Mouse (Mus musculus) stomach, embryonic 15.5 days (tissue): ENCODE results near the gene Arnt2. TPM values are rescaled to one million over a fixed set of nuclear protein-coding genes. Genes with fewer than 3 reads are reported as not detected.

Experiments
- ATAC-seq: fragments of 200-750 bp; cut with Nextera tagmentation; 2 replicates; pipeline ENCODE4 v1.8.0; 2017; ENCODE audit warnings: low read depth, moderate number of reproducible peaks, moderate TSS enrichment; ENCODE audit not compliant: insufficient read depth, low FRiP score
- H3K27ac ChIP-seq: fragments of 300-500 bp; sonication (generic); 2 replicates; pipeline ENCODE4 v1.5.1; 2015; ENCODE audit warnings: mild to moderate bottlenecking, inconsistent platforms
- H3K27me3 ChIP-seq: fragments of 300-500 bp; sonication (generic); replicated peaks from 2 replicates; pipeline ENCODE4 v1.6.1; 2015; ENCODE audit warnings: inconsistent platforms
- H3K36me3 ChIP-seq: fragments of 300-500 bp; sonication (generic); 2 replicates; pipeline ENCODE4 v1.6.1; 2015; ENCODE audit warnings: inconsistent platforms
- H3K4me1 ChIP-seq: fragments of 300-500 bp; sonication (generic); 2 replicates; pipeline ENCODE4 v1.6.1; 2015; ENCODE audit warnings: inconsistent platforms
- H3K4me2 ChIP-seq: fragments of 300-500 bp; sonication (generic); 2 replicates; pipeline ENCODE4 v1.6.1; 2015; ENCODE audit warnings: mild to moderate bottlenecking, inconsistent platforms
- H3K4me3 ChIP-seq: fragments of 300-500 bp; sonication (generic); replicated peaks from 2 replicates; pipeline ENCODE4 v1.5.1; 2015; ENCODE audit warnings: inconsistent platforms
- H3K9ac ChIP-seq: fragments of 300-500 bp; sonication (generic); 2 replicates; pipeline ENCODE4 v1.6.1; 2015; ENCODE audit warnings: inconsistent platforms
- H3K9me3 ChIP-seq: fragments of 300-500 bp; sonication (generic); 2 replicates; pipeline ENCODE4 v1.6.1; 2016; ENCODE audit warnings: inconsistent platforms
- WGBS: fragments of 180-500 bp; shearing (Covaris S2); methylation state at CpG from one replicate; pipeline ENCODE4 v1.1.7; 2015; 5-methylcytosine and 5-hydroxymethylcytosine counted together
- polyA plus RNA-seq: library from polyadenylated mRNA; unstranded; fragments of >200 nt; fragmentation: Nextera tagmentation; extraction: Ambion mirVana; gene quantifications from 2 replicates; pipeline ENCODE4 v1.2.1, GENCODE M21; 2015

Gene Arnt2
- polyA plus RNA-seq, 1 experiment from 2014 or later, result 3.6 TPM

DNA sequence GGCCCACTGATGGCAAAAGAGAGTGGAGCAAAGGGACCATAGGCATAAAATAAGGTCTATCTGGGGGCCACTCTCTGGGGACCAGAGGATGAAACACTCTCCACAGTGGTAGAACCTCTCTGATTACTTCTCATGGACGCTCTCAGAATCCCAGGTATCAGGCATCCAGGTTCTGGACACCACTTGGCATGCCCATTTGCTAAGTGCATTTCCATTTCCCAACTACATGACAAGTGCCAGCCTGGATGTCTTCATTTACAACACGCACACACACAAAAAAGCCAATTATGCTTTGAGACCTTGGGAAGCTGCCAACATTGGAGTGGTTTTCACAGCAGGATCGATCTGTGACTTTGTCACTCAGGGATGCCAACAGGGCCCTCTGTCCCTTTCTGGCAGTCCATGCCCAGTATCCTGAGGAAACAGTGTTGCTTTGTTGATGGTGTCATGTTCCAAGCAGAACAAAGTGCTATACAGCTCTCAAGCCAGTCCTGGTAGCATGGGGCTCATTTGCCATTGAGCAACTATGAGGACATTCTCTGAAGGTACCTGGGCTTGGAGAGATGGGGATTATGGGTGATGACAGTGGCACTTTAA, 102.5 kb downstream of the Arnt2 start:
- ATAC-seq, result no peak
- H3K9me3 ChIP-seq, result no peaks in the 10 kb centered on the region

DNA sequence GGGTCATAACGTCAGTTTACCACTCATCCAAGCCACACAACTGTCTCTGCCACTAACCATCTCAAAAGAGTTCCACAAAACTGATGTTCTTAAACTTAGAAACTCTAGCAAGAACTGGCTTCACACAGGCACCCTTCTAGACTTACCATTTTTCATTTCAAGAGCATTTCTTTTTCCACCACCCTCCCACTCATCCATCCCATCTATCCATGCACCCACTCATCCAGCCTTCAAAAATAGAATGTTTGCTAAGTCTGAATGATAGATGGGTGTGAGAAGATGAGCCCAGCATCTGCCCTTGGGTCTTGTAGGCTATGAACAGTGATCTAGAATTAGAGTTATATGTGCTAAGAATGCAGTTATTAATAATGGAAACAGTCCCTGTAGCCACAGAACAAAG, 109.7 kb downstream of the Arnt2 start:
- Histone ChIP-seq H3K27ac (no peak overlapping the region), H3K4me2 (no peak overlapping the region), H3K36me3 (no peaks in the 10 kb centered on the region), H3K4me3 (no peak overlapping the region), H3K9ac (no peak overlapping the region), H3K27me3 (no peaks in the 10 kb centered on the region), H3K4me1 (no peaks in the 10 kb centered on the region), H3K9me3 (no peaks in the 10 kb centered on the region)
- 88% methylated on average over 1 of the region's 1 CpGs for WGBS
- no peak for ATAC-seq

More for the DNA sequence above, 102.5 kb downstream of the Arnt2 start:
- no peak overlapping the region for H3K4me3 ChIP-seq
- H3K9ac ChIP-seq, result no peak overlapping the region
- WGBS, result 86% methylated on average over 3 of the region's 3 CpGs
- no peak overlapping the region for H3K27ac ChIP-seq
- H3K4me1 ChIP-seq, result no peaks in the 10 kb centered on the region
- no peaks in the 10 kb centered on the region for H3K27me3 ChIP-seq
- no peaks in the 10 kb centered on the region for H3K36me3 ChIP-seq
- no peak overlapping the region for H3K4me2 ChIP-seq

DNA sequence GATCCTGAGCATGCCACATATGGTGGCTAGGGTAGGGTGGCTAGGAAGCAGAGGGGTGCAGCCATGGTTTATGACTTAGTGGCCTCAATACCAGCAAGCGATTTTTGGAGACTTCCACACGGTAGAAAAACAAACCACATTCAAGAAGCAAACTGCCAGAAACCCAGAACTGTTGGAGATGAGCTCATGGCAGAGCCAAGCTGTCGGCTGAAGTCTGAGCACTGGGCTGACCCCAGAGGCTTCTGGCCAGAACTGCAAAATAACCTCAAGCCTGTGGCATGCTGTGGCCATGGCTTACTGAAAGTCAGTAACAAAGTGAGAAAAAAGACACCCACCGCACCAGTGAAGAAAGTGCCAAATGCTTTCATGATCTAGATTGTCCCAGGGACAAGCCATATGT, 110.4 kb downstream of the Arnt2 start:
- Histone ChIP-seq H3K9ac (no peak overlapping the region), H3K36me3 (no peaks in the 10 kb centered on the region), H3K4me3 (no peak overlapping the region), H3K9me3 (no peaks in the 10 kb centered on the region), H3K27me3 (no peaks in the 10 kb centered on the region), H3K27ac (no peak overlapping the region), H3K4me1 (no peaks in the 10 kb centered on the region), H3K4me2 (no peak overlapping the region)
- ATAC-seq, result no peak
- WGBS, result 83% methylated on average over 4 of the region's 4 CpGs

DNA sequence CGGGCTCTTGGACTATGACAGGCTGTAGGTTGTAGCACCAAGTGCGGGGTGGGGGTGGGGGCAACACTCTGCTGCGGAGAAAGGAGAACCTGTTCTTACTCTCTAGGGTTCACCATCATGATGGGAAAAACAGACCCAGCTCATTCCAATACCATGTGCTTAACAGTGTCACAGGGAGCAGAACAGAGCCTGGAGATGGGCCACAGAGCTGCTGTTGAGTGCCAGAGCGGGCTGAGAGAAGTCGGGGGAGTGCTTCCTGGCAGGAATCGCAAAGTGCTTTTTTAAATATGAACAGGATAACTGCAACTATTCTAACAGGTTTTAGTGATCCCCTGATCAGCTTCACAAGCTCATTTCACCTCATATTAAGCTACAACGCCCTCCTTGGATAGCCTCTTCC, 116.9 kb downstream of the Arnt2 start:
- H3K9ac ChIP-seq, result no peak overlapping the region
- ATAC-seq, result no peak
- H3K27ac ChIP-seq, result no peak overlapping the region
- H3K4me2 ChIP-seq, result no peak overlapping the region
- H3K4me3 ChIP-seq, result no peak overlapping the region
- no peaks in the 10 kb centered on the region for H3K4me1 ChIP-seq
- no peaks in the 10 kb centered on the region; the same call in 1 of the 2 replicates for H3K36me3 ChIP-seq
- H3K9me3 ChIP-seq, result no peaks in the 10 kb centered on the region
- no peaks in the 10 kb centered on the region for H3K27me3 ChIP-seq
- WGBS, result 75% methylated on average over 7 of the region's 7 CpGs

DNA sequence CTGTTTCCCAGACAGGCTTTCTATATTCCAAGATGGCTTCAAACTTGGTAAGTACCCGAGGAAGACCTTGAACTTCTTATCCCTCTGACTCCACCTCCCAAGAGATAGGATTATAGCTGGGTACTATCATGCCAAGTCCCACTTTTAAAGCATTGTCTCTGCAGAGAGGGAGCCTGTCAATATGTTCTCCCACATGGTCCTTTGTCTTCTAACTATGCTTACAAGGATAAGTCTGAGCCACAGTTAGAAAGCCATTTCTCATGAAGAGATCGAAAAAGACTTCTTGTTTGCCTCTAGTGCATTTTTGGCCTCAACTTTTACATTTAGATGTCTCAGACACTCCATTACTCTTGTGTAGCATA, 122.8 kb downstream of the Arnt2 start:
- Histone ChIP-seq H3K27me3 (no peaks in the 10 kb centered on the region), H3K4me1 (no peaks in the 10 kb centered on the region), H3K9me3 (no peaks in the 10 kb centered on the region), H3K4me3 (no peak overlapping the region), H3K36me3 (no peaks in the 10 kb centered on the region; the same call in 1 of the 2 replicates), H3K4me2 (no peak overlapping the region), H3K9ac (no peak overlapping the region), H3K27ac (no peak overlapping the region)
- ATAC-seq, result no peak
- WGBS, result 78% methylated on average over 2 of the region's 2 CpGs

DNA sequence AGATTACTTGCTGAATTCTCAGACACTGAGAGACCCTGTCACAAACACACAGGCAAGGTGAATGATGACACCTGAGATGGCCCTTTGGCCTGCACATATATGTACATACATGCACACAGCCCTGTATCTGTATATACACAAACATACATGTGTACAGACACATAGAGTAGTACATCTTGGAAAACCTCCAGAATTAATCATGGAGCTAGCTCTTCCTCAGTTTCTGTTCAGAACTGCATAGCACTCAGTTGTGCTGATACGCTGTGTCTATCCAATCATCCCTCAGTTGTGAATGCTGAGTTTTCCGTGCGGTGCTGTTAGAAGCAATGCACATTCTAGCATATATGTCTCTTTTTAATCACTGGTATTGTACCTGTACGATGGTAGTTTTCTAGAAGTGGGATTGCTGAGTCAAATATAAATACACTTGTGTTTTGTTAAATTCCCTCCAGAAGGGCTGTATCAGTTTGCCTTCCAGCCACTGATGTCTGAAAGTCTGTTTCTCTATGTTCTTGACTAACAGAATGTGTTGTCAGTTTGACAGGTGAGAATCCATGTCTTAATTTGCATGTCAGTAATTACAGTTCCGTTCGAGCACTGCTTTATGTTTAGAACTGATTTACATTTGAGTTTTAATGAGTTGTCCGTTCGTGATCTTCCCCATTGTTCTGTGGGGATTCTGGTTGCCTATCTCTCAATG, 123.3 kb downstream of the Arnt2 start:
- Histone ChIP-seq H3K27ac (no peak overlapping the region), H3K9me3 (no peaks in the 10 kb centered on the region), H3K27me3 (no peaks in the 10 kb centered on the region), H3K4me3 (no peak overlapping the region), H3K36me3 (no peaks in the 10 kb centered on the region; the same call in 1 of the 2 replicates), H3K4me2 (no peak overlapping the region), H3K4me1 (no peaks in the 10 kb centered on the region), H3K9ac (no peak overlapping the region)
- WGBS, result 90% methylated on average over 8 of the region's 8 CpGs
- no peak for ATAC-seq

DNA sequence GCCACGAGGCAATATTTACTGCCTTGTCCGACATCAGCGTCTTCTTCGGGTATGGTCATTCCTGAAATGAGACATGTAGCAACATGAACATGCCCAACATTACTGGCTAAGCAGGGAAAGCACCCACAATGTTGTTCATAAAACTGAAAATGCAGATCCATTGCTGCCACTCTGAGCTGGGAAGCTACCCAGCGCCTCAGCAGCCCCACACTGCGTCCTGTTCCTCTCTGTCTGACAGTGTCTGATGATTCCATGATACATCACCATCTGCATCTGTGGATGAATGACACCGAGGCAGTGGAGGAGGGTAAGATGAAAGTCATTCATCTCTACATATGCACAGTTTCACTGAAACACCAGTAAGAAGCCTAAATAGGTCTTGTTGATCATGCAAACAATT, 124.2 kb downstream of the Arnt2 start:
- Histone ChIP-seq H3K9me3 (no peaks in the 10 kb centered on the region), H3K4me2 (no peak overlapping the region), H3K27me3 (no peaks in the 10 kb centered on the region), H3K36me3 (no peaks in the 10 kb centered on the region; the same call in 1 of the 2 replicates), H3K27ac (no peak overlapping the region), H3K4me1 (no peaks in the 10 kb centered on the region), H3K9ac (no peak overlapping the region), H3K4me3 (no peak overlapping the region)
- no peak for ATAC-seq
- WGBS, result 89% methylated on average over 7 of the region's 7 CpGs

DNA sequence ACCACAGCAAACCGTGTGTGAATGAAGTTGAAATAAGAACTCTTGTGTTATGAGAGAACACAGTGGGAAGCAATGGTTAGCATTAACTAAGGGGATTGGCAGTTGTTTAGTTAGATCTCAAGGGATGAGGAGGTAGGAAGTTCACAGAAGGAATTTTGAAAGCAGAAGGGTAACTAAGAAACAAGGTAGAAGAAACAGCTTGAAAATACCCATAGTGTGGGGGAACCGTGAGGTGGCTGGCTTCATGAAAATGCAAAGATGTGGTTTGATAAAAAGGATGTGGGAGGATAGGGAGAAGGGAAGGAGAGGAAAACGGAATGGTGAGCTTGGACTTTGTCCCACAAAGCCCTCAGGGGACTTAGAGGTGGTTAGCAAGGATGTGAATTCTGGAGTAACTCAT, 125.0 kb downstream of the Arnt2 start:
- Histone ChIP-seq H3K9ac (no peak overlapping the region), H3K27ac (no peak overlapping the region), H3K27me3 (no peaks in the 10 kb centered on the region), H3K4me3 (no peak overlapping the region), H3K36me3 (no peaks in the 10 kb centered on the region; the same call in 1 of the 2 replicates), H3K4me2 (no peak overlapping the region), H3K4me1 (no peaks in the 10 kb centered on the region), H3K9me3 (no peaks in the 10 kb centered on the region)
- ATAC-seq, result no peak
- 76% methylated on average over 3 of the region's 3 CpGs for WGBS

DNA sequence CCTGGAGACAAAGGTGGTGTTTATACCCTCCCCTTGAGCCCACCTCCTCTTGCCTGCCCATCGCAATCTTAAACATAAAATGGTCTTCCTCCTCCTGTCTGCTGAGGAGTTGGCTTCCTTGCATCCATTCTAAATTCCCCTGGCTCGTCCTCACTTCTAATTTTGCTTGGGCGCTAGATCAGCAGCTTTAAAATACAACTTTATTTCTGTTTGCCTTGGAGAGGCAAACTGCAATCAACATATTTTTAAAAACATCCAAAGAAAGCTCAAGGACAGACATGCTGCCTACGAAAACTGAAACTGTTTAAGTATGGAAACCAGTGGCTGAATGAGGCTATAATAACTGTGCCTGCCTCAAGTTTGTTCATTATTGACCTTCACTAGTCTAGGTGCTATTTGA, 127.7 kb downstream of the Arnt2 start:
- no peak overlapping the region for H3K9ac ChIP-seq
- 85% methylated on average over 4 of the region's 4 CpGs for WGBS
- H3K36me3 ChIP-seq, result no peaks in the 10 kb centered on the region
- H3K4me3 ChIP-seq, result no peak overlapping the region
- no peaks in the 10 kb centered on the region for H3K27me3 ChIP-seq
- no peak for ATAC-seq
- no peaks in the 10 kb centered on the region for H3K4me1 ChIP-seq
- no peaks in the 10 kb centered on the region for H3K9me3 ChIP-seq
- H3K27ac ChIP-seq, result no peak overlapping the region
- H3K4me2 ChIP-seq, result no peak overlapping the region

DNA sequence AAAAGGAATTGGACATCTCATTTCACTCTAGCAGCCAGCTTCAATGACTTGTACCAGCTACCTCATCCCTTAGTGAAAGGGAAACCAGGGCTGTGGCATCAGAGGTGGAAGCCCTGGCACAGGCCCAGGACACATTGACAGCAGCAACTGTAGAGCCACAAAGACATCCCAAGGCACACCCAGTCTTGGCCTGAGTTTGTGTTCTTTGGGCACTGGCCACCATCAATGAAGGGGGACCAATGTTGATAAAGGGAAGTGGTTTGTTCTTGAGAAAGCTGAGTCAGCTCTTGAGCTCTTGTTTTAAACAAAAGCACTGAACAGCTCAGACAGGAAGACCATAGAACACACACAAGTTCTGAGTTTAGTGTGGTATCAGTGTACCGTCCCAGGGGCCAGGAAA, 130.7 kb downstream of the Arnt2 start:
- no peak overlapping the region for H3K4me2 ChIP-seq
- no peak for ATAC-seq
- no peak overlapping the region for H3K4me3 ChIP-seq
- WGBS, result 70% methylated on average over 1 of the region's 1 CpGs
- H3K4me1 ChIP-seq, result no peaks in the 10 kb centered on the region
- no peak overlapping the region for H3K27ac ChIP-seq
- H3K9ac ChIP-seq, result no peak overlapping the region
- H3K27me3 ChIP-seq, result no peaks in the 10 kb centered on the region
- H3K9me3 ChIP-seq, result no peaks in the 10 kb centered on the region
- no peaks in the 10 kb centered on the region for H3K36me3 ChIP-seq

DNA sequence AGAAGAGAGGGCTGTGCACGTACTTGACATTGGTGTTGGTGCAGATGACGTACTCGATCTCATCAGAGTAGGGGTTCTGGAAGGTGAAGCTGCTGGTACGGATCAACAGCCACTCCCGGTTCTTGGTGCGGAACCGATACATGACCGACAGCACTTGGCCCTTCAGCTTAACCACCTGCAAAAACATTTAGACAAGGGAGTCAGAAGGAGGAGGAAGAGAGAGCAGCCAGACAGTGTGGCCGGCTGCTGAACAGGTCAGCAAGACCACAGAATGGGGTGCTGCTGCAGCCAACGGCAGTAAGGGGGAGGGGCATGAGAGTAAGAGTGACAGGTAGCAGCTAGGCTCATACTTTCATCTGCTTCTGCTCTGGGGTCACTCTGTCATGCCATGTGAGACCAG, 134.7 kb downstream of the Arnt2 start:
- no peak for ATAC-seq

DNA sequence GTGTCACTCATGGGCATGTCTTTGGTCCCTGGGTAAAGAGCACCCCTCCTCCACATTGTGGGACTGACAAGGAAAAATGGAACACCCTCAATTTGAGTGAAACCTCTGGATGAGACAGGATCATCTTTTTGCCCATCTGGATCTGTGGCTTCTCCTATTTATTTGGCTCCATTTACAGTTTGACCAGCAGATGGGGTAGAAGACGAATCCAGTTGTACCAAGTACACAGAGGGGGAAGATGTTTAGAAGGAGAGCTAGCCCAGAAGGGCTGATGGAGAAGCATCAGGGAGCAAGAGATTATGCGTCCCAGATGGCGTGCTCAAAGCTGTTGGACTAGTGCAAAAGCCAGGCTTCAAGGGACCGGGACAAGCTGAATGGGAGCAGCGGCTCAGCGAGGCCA, 136.0 kb downstream of the Arnt2 start:
- WGBS, result 86% methylated on average over 6 of the region's 6 CpGs
- no peaks in the 10 kb centered on the region for H3K36me3 ChIP-seq
- H3K27me3 ChIP-seq, result no peaks in the 10 kb centered on the region
- no peak overlapping the region for H3K4me2 ChIP-seq
- ATAC-seq, result no peak
- H3K9me3 ChIP-seq, result no peaks in the 10 kb centered on the region
- no peak overlapping the region for H3K9ac ChIP-seq
- H3K4me1 ChIP-seq, result no peaks in the 10 kb centered on the region
- no peak overlapping the region for H3K4me3 ChIP-seq
- H3K27ac ChIP-seq, result no peak overlapping the region

More for the DNA sequence above, 134.7 kb downstream of the Arnt2 start:
- WGBS, result 80% methylated on average over 10 of the region's 10 CpGs
- Histone ChIP-seq H3K4me3 (no peak overlapping the region), H3K36me3 (no peaks in the 10 kb centered on the region), H3K4me2 (no peak overlapping the region), H3K9me3 (no peaks in the 10 kb centered on the region), H3K27ac (no peak overlapping the region), H3K9ac (no peak overlapping the region), H3K27me3 (no peaks in the 10 kb centered on the region), H3K4me1 (no peaks in the 10 kb centered on the region)
